Mouse (Mus musculus) testis, adult 2 months (tissue): ENCODE data around the gene Grip1.

ENCODE experiments used
- CTCF ChIP-seq: fragments of 200-500 bp; IDR thresholded peaks from 2 replicates; pipeline ENCODE4 v1.5.1; 2012; ENCODE audit warnings: low read depth, mild to moderate bottlenecking, inconsistent platforms, low read length, moderate library complexity; ENCODE audit not compliant: control insufficient read depth, insufficient read depth, insufficient replicate concordance
- POLR2A ChIP-seq: fragments of 200-500 bp; IDR thresholded peaks from 2 replicates; pipeline ENCODE4 v1.6.1; 2012; ENCODE audit warnings: low read depth, mild to moderate bottlenecking, inconsistent platforms, low read length, moderate library complexity; ENCODE audit not compliant: control insufficient read depth

DNA sequence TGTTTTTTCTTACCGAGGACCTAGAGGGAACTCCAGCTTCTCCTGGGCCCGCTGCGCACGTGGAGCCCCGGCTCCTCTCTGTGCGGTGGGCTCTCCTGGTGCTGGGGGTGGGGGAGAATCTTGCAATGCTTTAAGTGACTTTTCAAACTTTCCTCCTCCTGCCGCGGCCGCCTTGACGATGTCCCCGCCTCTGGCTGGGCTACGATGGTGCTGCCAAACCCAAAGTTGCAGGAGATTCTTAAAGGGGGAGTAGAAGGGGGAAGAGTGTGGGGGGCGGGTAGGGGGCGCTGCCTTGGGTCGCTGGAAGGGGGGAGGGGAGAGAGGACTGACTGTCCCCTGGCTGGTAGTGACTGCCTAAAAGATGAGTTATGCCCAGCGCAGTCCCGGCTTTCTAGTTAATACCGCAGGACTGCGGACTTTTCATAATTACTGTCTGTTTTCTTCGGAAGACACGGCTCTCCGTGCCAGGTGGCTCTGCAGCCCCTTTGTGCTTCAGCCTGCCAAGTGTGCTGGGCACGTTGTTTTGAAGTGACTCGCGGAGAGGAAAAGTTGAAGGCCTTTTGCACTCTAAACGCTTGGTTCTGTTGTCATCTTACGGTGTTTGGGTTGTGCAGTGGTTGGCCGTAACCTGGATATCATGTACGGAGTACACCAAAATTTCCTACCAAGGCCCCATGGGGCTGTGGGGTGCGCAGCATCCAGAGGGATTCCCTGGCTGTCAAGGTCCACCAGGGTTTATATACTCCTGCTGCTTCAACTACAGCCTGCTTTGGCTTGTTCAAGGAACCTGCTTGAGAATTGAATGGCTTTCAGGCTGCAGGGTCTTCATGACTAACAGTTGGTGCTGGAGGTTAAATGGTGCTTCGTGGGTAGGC lies 1.3 kb downstream of the Grip1 start:
- TF ChIP-seq CTCF (no peak), POLR2A (no peak)
